Mouse (Mus musculus): Measurements from ENCODE around the gene Med16. TPM values are rescaled to one million over a fixed set of nuclear protein-coding genes. Genes with fewer than 3 reads are reported as not detected.
"Not testable (repeated sequence)": the region's sequence is repeated elsewhere in the genome, so short reads cannot be mapped to it uniquely, and the experiment has no call there.

Gene Med16
- polyA plus RNA-seq, 1 experiment: 163 TPM

- TF ChIP-seq CTCF (IDR thresholded peaks at IDR 0.05; ENCODE audit: control insufficient read depth, insufficient read depth, insufficient replicate concordance, low read depth, low read length) (no peak), POLR2A (IDR thresholded peaks at IDR 0.05; ENCODE audit: control insufficient read depth, low read depth, low read length) (no peak)
- H3K27me3 ChIP-seq (ENCODE audit: control insufficient read depth, insufficient read depth, low read length): no peaks in the 10 kb centered on the region
- no peak within 1 kb of the TSS for H3K27ac ChIP-seq (ENCODE audit: control insufficient read depth, insufficient read depth, low read depth, low read length)
These were observed 22.7 kb downstream of the Med16 start, which contains the start of gene Elane for GRCm38 (mm10) chr10:79886054-79886453. Gene Elane (plus strand): TSS chr10:79886247.

GRCm38 (mm10) chr10:79884938-79885337 is 23.8 kb downstream of the Med16 start:
- peaks cover 15% of the 10 kb centered on the region for H3K4me1 ChIP-seq (ENCODE audit: control insufficient read depth, insufficient read depth, low read length)
- H3K27me3 ChIP-seq (ENCODE audit: control insufficient read depth, insufficient read depth, low read length); H3K4me3 ChIP-seq (ENCODE audit: control insufficient read depth, low read depth, low read length); H3K36me3 ChIP-seq (ENCODE audit: control insufficient read depth, insufficient read depth, low read length); H3K27ac ChIP-seq (ENCODE audit: control insufficient read depth, insufficient read depth, low read depth, low read length): not testable (repeated sequence)

More at GRCm38 (mm10) chr10:79886054-79886453, 22.7 kb downstream of the Med16 start, which contains the start of gene Elane:
- Histone ChIP-seq H3K36me3 (ENCODE audit: control insufficient read depth, insufficient read depth, low read length) (no peaks in the 10 kb centered on the region), H3K4me1 (ENCODE audit: control insufficient read depth, insufficient read depth, low read length) (peaks cover 11% of the 10 kb centered on the region), H3K4me3 (ENCODE audit: control insufficient read depth, low read depth, low read length) (no peak within 1 kb of the TSS)

GRCm38 (mm10) chr10:79884446-79884845 is 24.3 kb downstream of the Med16 start:
- H3K36me3 ChIP-seq (ENCODE audit: control insufficient read depth, insufficient read depth, low read length): no peaks in the 10 kb centered on the region
- H3K4me3 ChIP-seq (ENCODE audit: control insufficient read depth, low read depth, low read length): no peak overlapping the region
- no peak overlapping the region for H3K27ac ChIP-seq (ENCODE audit: control insufficient read depth, insufficient read depth, low read depth, low read length)
- TF ChIP-seq CTCF (IDR thresholded peaks at IDR 0.05; ENCODE audit: control insufficient read depth, insufficient read depth, insufficient replicate concordance, low read depth, low read length) (no peak), POLR2A (IDR thresholded peaks at IDR 0.05; ENCODE audit: control insufficient read depth, low read depth, low read length) (no peak)
- peaks cover 15% of the 10 kb centered on the region for H3K4me1 ChIP-seq (ENCODE audit: control insufficient read depth, insufficient read depth, low read length)
- no peaks in the 10 kb centered on the region for H3K27me3 ChIP-seq (ENCODE audit: control insufficient read depth, insufficient read depth, low read length)

- TF ChIP-seq POLR2A (IDR thresholded peaks at IDR 0.05; ENCODE audit: control insufficient read depth, low read depth, low read length): no peak
- TF ChIP-seq CTCF (IDR thresholded peaks at IDR 0.05; ENCODE audit: control insufficient read depth, insufficient read depth, insufficient replicate concordance, low read depth, low read length): peak; percentile 83; the same call in 1 of the 2 replicates
- Histone ChIP-seq H3K4me3 (ENCODE audit: control insufficient read depth, low read depth, low read length) (no peak overlapping the region), H3K27me3 (ENCODE audit: control insufficient read depth, insufficient read depth, low read length) (no peaks in the 10 kb centered on the region), H3K27ac (ENCODE audit: control insufficient read depth, insufficient read depth, low read depth, low read length) (no peak overlapping the region), H3K36me3 (ENCODE audit: control insufficient read depth, insufficient read depth, low read length) (no peaks in the 10 kb centered on the region), H3K4me1 (ENCODE audit: control insufficient read depth, insufficient read depth, low read length) (peaks cover 15% of the 10 kb centered on the region)
These were observed 25.2 kb downstream of the Med16 start for GRCm38 (mm10) chr10:79883297-79884084.

DNA sequence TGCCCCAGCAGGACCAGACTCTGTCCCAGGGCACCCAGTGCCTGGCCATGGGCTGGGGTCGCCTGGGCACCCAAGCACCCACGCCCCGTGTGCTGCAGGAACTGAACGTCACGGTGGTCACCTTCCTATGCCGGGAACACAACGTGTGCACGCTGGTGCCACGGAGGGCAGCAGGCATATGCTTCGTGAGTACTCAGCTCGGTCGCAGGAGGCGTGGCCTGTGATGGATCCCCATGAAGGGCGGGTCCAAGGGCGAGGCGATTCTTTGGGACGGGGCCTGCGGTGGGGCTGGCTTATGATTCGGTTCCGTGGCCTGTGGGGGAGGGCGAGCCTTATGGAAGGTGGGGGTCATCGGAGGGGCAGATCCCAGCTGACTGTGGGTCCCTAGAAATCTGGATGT is 26.7 kb downstream of the Med16 start:
- Histone ChIP-seq H3K27ac (ENCODE audit: control insufficient read depth, insufficient read depth, low read depth, low read length) (no peak overlapping the region), H3K27me3 (ENCODE audit: control insufficient read depth, insufficient read depth, low read length) (no peaks in the 10 kb centered on the region), H3K4me1 (ENCODE audit: control insufficient read depth, insufficient read depth, low read length) (peaks cover 15% of the 10 kb centered on the region), H3K36me3 (ENCODE audit: control insufficient read depth, insufficient read depth, low read length) (no peaks in the 10 kb centered on the region), H3K4me3 (ENCODE audit: control insufficient read depth, low read depth, low read length) (no peak overlapping the region)
- no peak for TF ChIP-seq POLR2A (IDR thresholded peaks at IDR 0.05; ENCODE audit: control insufficient read depth, low read depth, low read length)
- no peak for TF ChIP-seq CTCF (IDR thresholded peaks at IDR 0.05; ENCODE audit: control insufficient read depth, insufficient read depth, insufficient replicate concordance, low read depth, low read length)

- Histone ChIP-seq H3K4me3 (ENCODE audit: control insufficient read depth, low read depth, low read length) (no peak overlapping the region), H3K36me3 (ENCODE audit: control insufficient read depth, insufficient read depth, low read length) (no peaks in the 10 kb centered on the region), H3K4me1 (ENCODE audit: control insufficient read depth, insufficient read depth, low read length) (peaks cover 15% of the 10 kb centered on the region), H3K27ac (ENCODE audit: control insufficient read depth, insufficient read depth, low read depth, low read length) (no peak overlapping the region), H3K27me3 (ENCODE audit: control insufficient read depth, insufficient read depth, low read length) (no peaks in the 10 kb centered on the region)
- TF ChIP-seq POLR2A (IDR thresholded peaks at IDR 0.05; ENCODE audit: control insufficient read depth, low read depth, low read length) (no peak), CTCF (IDR thresholded peaks at IDR 0.05; ENCODE audit: control insufficient read depth, insufficient read depth, insufficient replicate concordance, low read depth, low read length) (no peak)
These were observed 28.0 kb downstream of the Med16 start for GRCm38 (mm10) chr10:79880721-79881120.

DNA sequence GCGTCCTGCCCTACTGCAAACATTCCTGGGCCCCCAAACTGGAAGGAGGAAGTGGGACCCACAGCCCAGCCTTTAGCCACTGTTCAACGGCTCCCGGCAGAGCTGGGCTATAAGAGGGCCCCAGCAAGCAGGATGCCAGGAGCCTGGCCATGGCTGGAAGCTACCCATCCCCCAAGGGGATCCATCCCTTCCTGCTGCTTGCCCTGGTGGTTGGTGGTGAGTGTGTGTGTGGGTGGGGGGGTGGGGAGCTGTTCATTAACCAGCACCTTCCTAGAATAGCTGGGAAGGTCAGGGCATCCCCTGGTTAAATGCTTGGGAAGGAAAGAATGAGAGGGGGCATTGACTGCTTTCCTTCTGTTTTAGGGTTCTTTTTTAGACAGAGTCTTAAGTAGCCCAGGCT is 29.2 kb downstream of the Med16 start:
- H3K4me1 ChIP-seq (ENCODE audit: control insufficient read depth, insufficient read depth, low read length): peaks cover 17% of the 10 kb centered on the region
- H3K27me3 ChIP-seq (ENCODE audit: control insufficient read depth, insufficient read depth, low read length): no peaks in the 10 kb centered on the region

More for the DNA sequence above, 29.2 kb downstream of the Med16 start:
- H3K4me3 ChIP-seq (ENCODE audit: control insufficient read depth, low read depth, low read length): no peak overlapping the region
- no peaks in the 10 kb centered on the region for H3K36me3 ChIP-seq (ENCODE audit: control insufficient read depth, insufficient read depth, low read length)
- TF ChIP-seq CTCF (IDR thresholded peaks at IDR 0.05; ENCODE audit: control insufficient read depth, insufficient read depth, insufficient replicate concordance, low read depth, low read length): no peak
- no peak for TF ChIP-seq POLR2A (IDR thresholded peaks at IDR 0.05; ENCODE audit: control insufficient read depth, low read depth, low read length)
- H3K27ac ChIP-seq (ENCODE audit: control insufficient read depth, insufficient read depth, low read depth, low read length): no peak overlapping the region

Data from testis, adult 2 months (tissue).